Mouse (Mus musculus): ENCODE data around the gene H2-T24.

- no peak for TF ChIP-seq TCF12 (IDR thresholded peaks at IDR 0.05; ENCODE audit: low read depth, low read length)
- TF ChIP-seq JUND (IDR thresholded peaks at IDR 0.05; ENCODE audit: low read depth, low read length): no peak
- 0 out of 2 replicates have a peak, but pooled peaks have one; percentile 31 for TF ChIP-seq USF1 (IDR thresholded peaks at IDR 0.05; ENCODE audit: low read depth, low read length)
- no peak for TF ChIP-seq CTCF (IDR thresholded peaks at IDR 0.05 in 2 of 3, conservative IDR thresholded peaks at IDR 0.05 in 1 of 3; ENCODE audit: control insufficient read depth in 1 of 3, insufficient read depth in 1 of 3, low read depth in 2 of 3, low read length in 3 of 3, poor library complexity in 1 of 3, severe bottlenecking in 1 of 3)
Observed at GRCm38 (mm10) chr17:35979401-35980362, 40.7 kb downstream of the H2-T24 start, which contains the start of the genes Gnl1 and Prr3.

Measured in MEL (cell line).